Mouse (Mus musculus): ENCODE measurements around the gene Vsnl1.

DNA sequence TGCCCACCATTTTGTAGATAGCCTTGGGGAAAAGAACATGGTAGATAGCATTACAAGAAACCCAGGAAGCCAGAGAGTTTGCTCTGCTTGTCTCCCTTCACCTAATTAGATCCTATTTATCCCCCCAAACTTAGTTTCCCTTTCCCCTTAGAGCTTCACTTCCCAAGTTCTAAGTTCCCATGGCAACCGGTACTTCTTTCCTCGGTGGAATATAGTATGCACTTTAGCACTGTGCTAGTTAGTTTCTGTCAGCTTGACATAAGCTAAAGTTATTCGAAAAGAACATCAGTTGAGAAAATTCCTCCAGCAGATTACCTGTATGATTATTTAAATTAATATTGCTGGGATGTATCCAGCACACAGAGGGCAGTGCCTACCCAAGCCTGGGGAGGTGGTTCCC, 109.9 kb downstream of the Vsnl1 start:
- TF ChIP-seq POLR2A (IDR thresholded peaks at IDR 0.05; ENCODE audit: borderline replicate concordance, extremely low read depth, insufficient read depth, insufficient read length, poor library complexity, severe bottlenecking) (no peak), CTCF (IDR thresholded peaks at IDR 0.05; ENCODE audit: borderline replicate concordance, extremely low read depth, insufficient read depth, insufficient read length) (no peak)
